Mouse (Mus musculus): ENCODE results near the gene Prcd. TPM values are rescaled to one million over a fixed set of nuclear protein-coding genes. Genes with fewer than 3 reads are reported as not detected.
"Not testable (repeated sequence)": the region's sequence is repeated elsewhere in the genome, so short reads cannot be mapped to it uniquely, and the experiment has no call there.

Gene Prcd
- total and polyA plus RNA-seq, 3 experiments = not detected

DNA sequence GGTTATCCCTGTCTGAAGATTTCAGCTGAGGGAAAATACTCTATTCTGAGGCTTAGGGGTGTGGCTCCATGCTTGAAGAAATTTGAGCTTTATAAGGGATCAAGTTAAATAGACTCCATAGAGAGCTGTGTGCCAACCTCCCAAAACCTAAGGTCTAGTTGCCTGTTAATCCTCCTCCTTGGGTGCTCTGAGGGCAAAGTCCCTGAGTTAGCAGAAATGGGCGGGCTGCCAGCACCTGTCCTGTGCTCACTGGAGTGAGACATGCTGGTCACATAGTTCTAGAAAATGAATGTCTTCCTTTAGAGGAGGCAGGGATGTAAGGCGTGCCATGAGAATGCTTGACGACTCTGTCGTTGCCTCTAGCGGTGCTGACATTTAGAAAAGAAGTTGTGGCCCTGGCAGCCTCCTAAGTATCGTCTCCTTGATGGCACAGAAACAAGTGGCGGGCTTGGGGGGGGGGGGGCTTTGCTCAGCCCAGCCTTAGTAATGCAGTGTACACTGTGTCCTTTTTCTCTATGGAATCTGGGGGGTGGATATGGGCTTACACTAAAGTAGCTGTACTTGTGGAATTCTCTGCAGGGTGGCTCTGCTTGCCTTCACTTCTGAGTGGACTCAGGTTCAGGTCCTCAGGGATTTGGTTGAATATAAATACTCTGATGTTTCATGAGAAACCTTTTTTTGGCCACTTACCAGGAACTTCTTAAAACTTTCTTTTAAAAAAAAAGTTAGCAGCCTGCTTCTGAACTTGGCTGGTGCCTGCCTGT lies 21.5 kb downstream of the Prcd start:
- dilution Hi-C loops (cut with MboI; ENCODE audit: extremely low pct_ligation_motif_present, extremely low pct_unique_long_range_greater_than_20kb, low sequenced_read_pairs) = no loop called here
- Histone ChIP-seq H3K9ac (ENCODE audit: insufficient read depth, low read depth) (no peak overlapping the region), H3K79me2 (replicated peaks; ENCODE audit: control insufficient read depth, extremely low read depth, insufficient read depth, poor library complexity, severe bottlenecking) (peaks cover 42% of the 10 kb centered on the region)

GRCm38 (mm10) chr11:116675429-116675828 lies 22.1 kb downstream of the Prcd start:
- in situ Hi-C loops (cut with MboI; ENCODE audit: low pct_ligation_motif_present, low pct_unique_long_range_greater_than_20kb, low sequenced_read_pairs); H3K4me3 ChIP-seq (replicated peaks in 1 of 3; ENCODE audit: low read depth in 2 of 3, low read length in 2 of 3, poor library complexity in 1 of 3); DNase-seq (ENCODE audit: extremely low read depth); dilution Hi-C loops (cut with MboI; ENCODE audit: extremely low pct_ligation_motif_present, extremely low pct_unique_long_range_greater_than_20kb, low sequenced_read_pairs); H3K27ac ChIP-seq (ENCODE audit: insufficient read depth, low read depth); H3K4me2 ChIP-seq (ENCODE audit: insufficient read depth, low read depth, poor library complexity, severe bottlenecking); H3K9me3 ChIP-seq (replicated peaks; ENCODE audit: low read length); H3K9ac ChIP-seq (ENCODE audit: insufficient read depth, low read depth); H3K27me3 ChIP-seq (replicated peaks): not testable (repeated sequence)
- peaks cover 42% of the 10 kb centered on the region for H3K79me2 ChIP-seq (replicated peaks; ENCODE audit: control insufficient read depth, extremely low read depth, insufficient read depth, poor library complexity, severe bottlenecking)
- TF ChIP-seq MXI1 (IDR thresholded peaks at IDR 0.05; ENCODE audit: low read depth, low read length) (0 out of 2 replicates have a peak, but pooled peaks have one; percentile 13), CHD2 (IDR thresholded peaks at IDR 0.05; ENCODE audit: low read length) (0 out of 2 replicates have a peak, but pooled peaks have one; percentile 21)
- H3K4me1 ChIP-seq (ENCODE audit: control insufficient read depth in 1 of 2, insufficient read depth in 2 of 2) = peaks cover 16 to 52% of the 10 kb centered on the region in 2 experiments
- peaks cover 62 to 80% of the 10 kb centered on the region in 2 experiments for H3K36me3 ChIP-seq (replicated peaks in 1 of 2; ENCODE audit: control insufficient read depth in 1 of 2, insufficient read depth in 1 of 2, low read length in 1 of 2)

More for the DNA sequence above, 21.5 kb downstream of the Prcd start:
- Histone ChIP-seq H3K4me3 (replicated peaks in 1 of 3; ENCODE audit: low read depth in 2 of 3, low read length in 2 of 3, poor library complexity in 1 of 3) (peak overlapping the region in 1 of 3 experiments; percentile 2), H3K27ac (ENCODE audit: insufficient read depth, low read depth) (no peak overlapping the region), H3K27me3 (replicated peaks) (no peaks in the 10 kb centered on the region), H3K36me3 (replicated peaks in 1 of 2; ENCODE audit: control insufficient read depth in 1 of 2, insufficient read depth in 1 of 2, low read length in 1 of 2) (peaks cover 61 to 73% of the 10 kb centered on the region in 2 experiments), H3K4me1 (ENCODE audit: control insufficient read depth in 1 of 2, insufficient read depth in 2 of 2) (peaks cover 16 to 57% of the 10 kb centered on the region in 2 experiments), H3K4me2 (ENCODE audit: insufficient read depth, low read depth, poor library complexity, severe bottlenecking) (no peak overlapping the region), H3K9me3 (replicated peaks; ENCODE audit: low read length) (no peaks in the 10 kb centered on the region)
- no peak for DNase-seq (ENCODE audit: extremely low read depth)
- in situ Hi-C loops (cut with MboI; ENCODE audit: low pct_ligation_motif_present, low pct_unique_long_range_greater_than_20kb, low sequenced_read_pairs) = loop anchor here (25.0 kb wide), 1 partner anchor 513 kb away; the partner anchor contains the start of gene Sept9
- TF ChIP-seq UBTF (IDR thresholded peaks at IDR 0.05; ENCODE audit: low read depth, low read length) (no peak), GABPA (IDR thresholded peaks at IDR 0.05; ENCODE audit: insufficient replicate concordance, low read depth, low read length) (no peak), CHD1 (IDR thresholded peaks at IDR 0.05; ENCODE audit: low read depth, low read length) (no peak), ETS1 (conservative IDR thresholded peaks at IDR 0.05; ENCODE audit: low read depth, low read length) (no peak), MXI1 (IDR thresholded peaks at IDR 0.05; ENCODE audit: low read depth, low read length) (0 out of 2 replicates have a peak, but pooled peaks have one; percentile 31), ZMIZ1 (IDR thresholded peaks at IDR 0.05; ENCODE audit: low read depth, low read length) (no peak), IRF4 (IDR thresholded peaks at IDR 0.05; ENCODE audit: low read depth, low read length) (no peak), MAFK (IDR thresholded peaks at IDR 0.05; ENCODE audit: insufficient replicate concordance, low read length) (no peak)
